Mouse (Mus musculus) ovary, adult 18-20 months (tissue): ENCODE data around the gene Tnrc6b.

Experiments
- DNase-seq: peaks from one replicate; pipeline ENCODE4 v3.0.0; 2022; ENCODE audit warnings: low spot score, mixed read lengths

Gene Tnrc6b

GRCm38 (mm10) chr15:80710608-80711363, at the start of gene Tnrc6b:
Gene Tnrc6b (plus strand): TSS chr15:80711313.
- peak; percentile 99 for DNase-seq

GRCm38 (mm10) chr15:80664444-80664843, 46.7 kb upstream of the Tnrc6b start:
- DNase-seq, result no peak

GRCm38 (mm10) chr15:80671295-80672252, 39.5 kb upstream of the Tnrc6b start, which contains the start of gene Fam83f:
Gene Fam83f (plus strand): TSS chr15:80671847.
- no peak for DNase-seq

GRCm38 (mm10) chr15:80672810-80673209, 38.3 kb upstream of the Tnrc6b start:
- DNase-seq, result no peak

GRCm38 (mm10) chr15:80673337-80674095, 37.6 kb upstream of the Tnrc6b start:
- DNase-seq, result no peak

GRCm38 (mm10) chr15:80674700-80675099, 36.4 kb upstream of the Tnrc6b start:
- no peak for DNase-seq

GRCm38 (mm10) chr15:80679515-80680215, 31.4 kb upstream of the Tnrc6b start:
- peak; percentile 41 for DNase-seq

GRCm38 (mm10) chr15:80680347-80681030, 30.6 kb upstream of the Tnrc6b start:
- no peak for DNase-seq

- no peak for DNase-seq
Measured at GRCm38 (mm10) chr15:80681466-80681881, 29.6 kb upstream of the Tnrc6b start.

- DNase-seq, result no peak
Measured at GRCm38 (mm10) chr15:80682343-80682742, 28.8 kb upstream of the Tnrc6b start.

- DNase-seq, result no peak
Measured at GRCm38 (mm10) chr15:80683151-80683550, 28.0 kb upstream of the Tnrc6b start.

GRCm38 (mm10) chr15:80683990-80684389, 27.1 kb upstream of the Tnrc6b start:
- DNase-seq, result no peak

GRCm38 (mm10) chr15:80684786-80685602, 26.1 kb upstream of the Tnrc6b start:
- DNase-seq, result no peak

- no peak for DNase-seq
Measured at GRCm38 (mm10) chr15:80685603-80685895, 25.6 kb upstream of the Tnrc6b start.

- no peak for DNase-seq
Measured at GRCm38 (mm10) chr15:80688536-80688935, 22.6 kb upstream of the Tnrc6b start.

GRCm38 (mm10) chr15:80693492-80693891, 17.6 kb upstream of the Tnrc6b start:
- no peak for DNase-seq

- DNase-seq, result no peak
Measured at GRCm38 (mm10) chr15:80694125-80694910, 16.8 kb upstream of the Tnrc6b start.

- no peak for DNase-seq
Measured at GRCm38 (mm10) chr15:80697564-80697963, 13.5 kb upstream of the Tnrc6b start.
